Mouse (Mus musculus) brain, embryonic 14.5 days (tissue): ENCODE data around the gene Megf9. TPM values are rescaled to one million over a fixed set of nuclear protein-coding genes. Genes with fewer than 3 reads are reported as not detected.
A peak's percentile ranks its signal among the peaks of the same experiment; 100 is the strongest.

Experiments used
- DNase-seq: peaks from one replicate; pipeline ENCODE4 v3.0.0-alpha.2; 2011; ENCODE audit warnings: low read depth
- CTCF ChIP-seq: fragments of 200-500 bp; IDR thresholded peaks from 2 replicates; pipeline ENCODE4 v1.5.1; 2012; ENCODE audit warnings: inconsistent platforms, mild to moderate bottlenecking, moderate library complexity, borderline replicate concordance; ENCODE audit not compliant: insufficient read depth, insufficient read length; ENCODE audit errors: extremely low read depth
- POLR2A ChIP-seq: fragments of 200-500 bp; IDR thresholded peaks from 2 replicates; pipeline ENCODE4 v1.6.1; 2012; ENCODE audit warnings: mild to moderate bottlenecking, inconsistent platforms, borderline replicate concordance; ENCODE audit not compliant: poor library complexity, insufficient read depth, insufficient read length, severe bottlenecking; ENCODE audit errors: extremely low read depth
- polyA plus RNA-seq: library from polyadenylated mRNA; depleted of rRNA; stranded (reverse); fragments of >200 nt; gene quantifications from 2 replicates; pipeline ENCODE4 v1.2.3, GENCODE M21; 2012; rRNA removed

The Megf9 gene
- 28.3 and 35.1 TPM in 2 replicates for polyA plus RNA-seq

DNA sequence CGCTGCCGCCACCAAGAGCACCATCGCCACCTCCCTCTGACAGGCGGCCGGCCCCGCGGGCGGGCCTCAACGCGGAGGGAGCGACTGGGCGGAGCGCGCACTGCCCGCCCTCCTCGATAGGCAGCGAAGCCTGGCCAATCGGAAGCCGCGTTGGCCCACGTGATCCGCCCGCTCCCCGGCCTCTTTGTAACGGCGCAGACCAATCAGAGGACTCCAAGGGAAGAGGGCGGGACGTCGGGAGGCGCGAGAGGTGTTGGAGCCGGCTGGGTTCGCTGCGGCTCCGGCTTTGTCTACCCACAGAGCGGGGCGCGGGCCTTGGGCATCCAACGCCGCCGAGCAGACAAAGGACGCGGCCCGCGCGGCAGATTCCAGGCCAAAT lies at the start of gene Megf9:
Megf9 (minus strand) TSS at position 105 of the 379 bp plus-strand sequence.
- DNase-seq, result peak; percentile 100
- TF ChIP-seq POLR2A (peak; percentile 92), CTCF (no peak)

DNA sequence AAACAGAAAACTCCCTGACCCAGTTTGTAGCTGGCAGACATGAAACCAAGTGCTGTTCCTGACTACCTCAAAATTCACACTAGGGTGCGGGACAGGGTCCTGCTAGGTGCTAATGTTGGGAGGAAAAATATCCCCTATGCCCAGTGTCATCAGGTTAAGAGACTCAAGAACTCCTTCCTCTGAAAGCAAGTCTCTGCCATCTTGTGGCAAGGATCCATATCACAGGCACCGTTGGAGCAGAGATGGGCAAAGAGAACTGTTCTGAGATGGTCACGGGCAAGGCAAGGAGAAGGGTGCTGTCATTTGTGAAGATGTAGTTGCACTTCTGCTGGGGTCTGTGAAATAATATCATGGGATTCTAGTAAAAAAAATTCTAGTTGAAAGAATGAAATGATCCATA lies 44.9 kb upstream of the Megf9 start:
- DNase-seq, result peak; percentile 58
- TF ChIP-seq POLR2A (no peak), CTCF (peak; percentile 60; the same call in 1 of the 2 replicates)

DNA sequence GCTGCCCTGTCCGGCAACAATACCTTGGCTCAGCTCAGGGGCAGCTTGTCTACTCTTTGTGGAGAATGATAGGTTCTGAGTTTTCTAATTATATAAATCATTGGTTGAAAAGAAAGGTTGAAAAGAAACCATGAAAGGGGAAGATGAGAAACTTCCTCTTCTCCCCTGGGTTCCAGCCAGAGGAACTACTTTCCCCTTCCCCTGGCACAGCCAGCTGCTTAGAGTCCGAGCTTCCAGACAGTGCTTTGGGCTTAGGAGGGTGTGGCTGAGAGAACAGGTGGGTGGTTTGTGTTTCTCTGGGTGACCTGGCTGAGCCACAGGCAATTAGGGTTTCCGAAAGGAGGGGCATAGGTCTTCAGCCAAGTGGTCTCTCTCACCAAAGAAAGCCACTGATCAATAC lies 43.5 kb upstream of the Megf9 start:
- TF ChIP-seq POLR2A (no peak), CTCF (no peak)

DNA sequence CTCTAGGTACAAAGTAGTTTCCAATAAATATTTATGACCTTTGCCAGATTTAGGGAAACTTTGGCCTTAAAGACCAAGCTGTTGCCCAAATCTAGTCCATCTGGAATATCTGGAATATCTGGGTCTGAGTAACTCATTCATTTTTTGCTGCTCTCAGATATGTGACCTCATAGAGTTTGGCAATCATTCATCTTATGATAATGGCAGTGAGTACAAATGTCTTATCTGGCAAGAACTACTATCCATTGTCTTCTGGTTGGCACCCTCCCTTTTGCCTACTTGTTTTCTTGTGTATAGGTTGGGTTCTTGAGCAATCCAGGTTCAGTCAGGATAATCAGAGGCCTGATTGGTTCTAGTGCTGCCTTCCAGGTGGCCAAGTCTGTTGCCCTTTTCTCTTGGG lies 41.3 kb upstream of the Megf9 start:
- DNase-seq, result no peak
- no peak for TF ChIP-seq CTCF

More for the DNA sequence above, 43.5 kb upstream of the Megf9 start:
- no peak for DNase-seq

DNA sequence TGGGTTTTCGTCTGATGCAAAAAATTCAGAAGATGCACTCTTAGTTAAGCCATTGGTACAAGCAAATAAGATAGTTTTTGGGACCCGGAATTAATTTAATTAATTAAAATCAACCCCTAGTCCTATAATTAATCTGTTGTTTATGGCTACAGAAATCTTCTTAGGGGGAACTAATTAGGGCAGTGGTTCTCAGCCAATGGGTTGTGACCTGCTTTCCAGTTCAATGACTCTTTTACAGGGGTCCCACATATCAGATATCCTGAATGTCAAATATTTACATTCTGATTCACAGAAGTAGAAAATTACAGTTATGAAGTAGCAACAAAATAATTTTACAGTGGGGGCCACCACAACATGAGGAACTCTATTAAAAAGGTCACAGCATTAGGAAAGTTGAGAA lies 39.1 kb upstream of the Megf9 start:
- TF ChIP-seq POLR2A, result no peak
- TF ChIP-seq CTCF, result no peak
- no peak for DNase-seq

DNA sequence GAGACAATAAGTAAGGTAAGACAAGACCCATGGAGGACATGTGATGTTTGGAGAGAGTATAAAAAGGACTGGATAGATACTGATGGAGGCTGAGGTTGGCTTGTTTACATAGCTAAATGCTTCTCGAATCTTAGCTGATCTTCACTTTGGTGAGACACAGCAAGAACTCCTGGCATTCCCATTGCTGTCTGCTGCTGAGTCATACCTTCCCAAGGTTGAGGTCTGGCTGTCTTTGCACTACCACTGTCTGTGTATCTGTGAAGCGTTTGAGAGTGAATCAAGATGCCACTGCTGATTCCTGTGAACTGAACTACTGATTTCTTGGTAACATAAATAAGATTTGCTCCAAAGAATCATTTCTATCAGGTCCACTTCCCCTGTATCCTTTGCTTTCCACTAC lies 19.1 kb upstream of the Megf9 start:
- no peak for DNase-seq
- no peak for TF ChIP-seq CTCF
- no peak for TF ChIP-seq POLR2A

DNA sequence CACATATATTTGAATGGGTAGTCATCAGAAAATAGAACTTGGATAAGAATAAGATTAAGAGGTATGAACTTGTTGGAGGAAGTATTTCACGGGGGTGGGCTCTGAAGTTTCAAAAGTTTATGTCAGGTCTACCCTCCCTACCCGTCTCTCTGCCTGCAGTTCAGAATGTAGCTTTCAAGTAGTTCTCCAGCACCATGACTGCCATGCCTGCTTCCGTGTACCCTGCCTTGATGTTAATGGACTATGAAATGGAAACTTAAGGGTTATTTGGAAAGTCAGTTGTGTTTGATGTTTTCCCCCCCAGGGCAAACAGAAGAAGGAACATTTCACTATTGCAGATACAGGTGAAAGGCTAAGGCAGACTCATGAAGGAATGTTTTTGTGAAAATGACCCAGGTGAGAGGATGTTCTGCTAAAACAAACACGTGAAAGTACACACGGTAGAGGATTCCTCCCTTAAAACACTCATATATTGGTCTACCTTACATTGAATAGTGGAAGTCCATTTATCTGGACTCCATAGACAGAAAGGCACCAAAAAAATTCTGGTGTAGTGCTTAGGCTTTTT lies 18.5 kb upstream of the Megf9 start:
- TF ChIP-seq CTCF, result no peak
- TF ChIP-seq POLR2A, result no peak
- no peak for DNase-seq

DNA sequence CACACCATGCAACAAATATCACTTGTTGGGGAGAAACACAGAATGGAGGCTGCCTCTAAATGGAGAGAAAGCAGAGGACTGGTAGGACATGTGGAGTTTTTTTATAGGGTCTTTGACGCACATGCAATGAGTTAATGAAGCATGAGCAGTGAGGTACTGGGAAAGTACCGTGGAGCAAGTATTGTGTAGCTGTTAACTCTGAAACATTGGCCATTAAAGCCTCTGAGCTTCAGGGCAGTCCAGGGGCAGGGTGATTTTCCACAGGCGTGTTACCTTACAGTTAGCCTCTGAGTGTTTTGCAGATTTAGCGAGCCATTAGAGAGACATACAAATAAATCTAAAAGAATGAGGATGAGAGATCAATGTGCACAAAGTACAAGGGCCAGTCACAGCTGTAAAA lies 17.3 kb upstream of the Megf9 start:
- no peak for TF ChIP-seq CTCF
- no peak for TF ChIP-seq POLR2A
- DNase-seq, result no peak

DNA sequence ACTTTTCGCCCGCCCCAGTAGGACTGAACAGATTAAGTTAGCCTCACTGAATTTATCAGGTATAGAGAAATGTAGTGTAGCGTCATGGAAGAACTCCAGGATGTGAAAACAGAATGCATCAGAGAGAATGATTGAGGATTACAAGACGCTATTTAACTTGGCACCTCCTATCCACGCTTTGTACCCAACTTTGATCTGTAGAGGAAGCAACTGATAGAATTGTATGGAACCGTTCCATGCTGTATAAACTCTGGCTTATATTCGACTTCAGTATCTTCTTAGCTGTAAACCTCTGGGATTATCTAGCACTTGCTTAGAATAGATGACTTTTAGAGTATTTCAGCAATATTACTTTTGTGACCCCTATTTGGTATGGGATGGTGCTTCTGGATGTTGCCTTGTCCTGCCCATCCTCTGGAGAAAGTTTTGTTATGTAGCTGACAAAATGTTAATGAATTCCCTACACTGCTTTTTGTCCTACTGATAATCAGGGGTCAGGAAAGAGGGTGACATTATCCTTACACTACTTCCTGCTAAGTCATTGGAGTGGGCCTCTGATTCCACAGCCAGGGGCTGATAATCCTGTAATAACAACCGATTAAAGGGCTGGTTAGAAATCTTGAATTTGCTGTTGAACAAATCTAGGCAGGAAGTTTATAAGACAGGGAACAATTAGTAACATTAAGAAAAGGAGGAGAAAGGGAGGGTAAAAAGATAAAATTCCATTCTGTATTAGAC lies 12.8 kb upstream of the Megf9 start:
- TF ChIP-seq CTCF, result no peak
- TF ChIP-seq POLR2A, result no peak
- DNase-seq, result no peak

DNA sequence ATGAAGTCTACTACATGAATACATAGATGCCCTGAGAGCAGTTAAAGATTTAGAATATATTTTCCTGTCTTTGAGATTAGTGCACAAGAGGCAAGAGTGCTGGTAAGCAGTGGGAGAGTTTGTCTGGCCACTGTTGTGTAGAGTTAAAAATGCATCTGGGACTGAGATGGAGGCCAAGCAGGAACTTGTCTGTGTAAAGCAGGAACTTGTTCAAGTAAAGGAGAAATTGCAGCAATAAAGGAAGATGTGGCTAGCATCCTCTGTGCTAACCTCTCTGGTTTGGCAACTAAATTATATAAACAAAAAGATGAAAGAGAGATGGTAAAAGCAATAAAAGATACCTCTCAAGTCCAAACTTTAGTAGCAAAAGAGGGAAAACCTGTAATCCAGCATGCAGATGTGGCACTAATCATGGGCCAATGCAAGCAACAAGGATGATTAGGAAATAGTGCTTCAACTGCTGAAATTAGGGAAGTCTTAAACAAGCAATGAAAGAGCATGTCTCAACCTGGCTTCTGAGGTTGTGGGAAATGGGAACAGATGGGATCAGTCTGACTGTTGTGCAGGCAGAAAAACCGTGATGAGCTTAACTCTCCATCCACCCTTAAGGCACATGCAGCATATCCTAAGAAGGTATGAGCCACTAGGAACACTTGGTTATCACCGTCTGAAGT lies 11.2 kb upstream of the Megf9 start:
- TF ChIP-seq POLR2A (no peak), CTCF (no peak)
- DNase-seq, result no peak

DNA sequence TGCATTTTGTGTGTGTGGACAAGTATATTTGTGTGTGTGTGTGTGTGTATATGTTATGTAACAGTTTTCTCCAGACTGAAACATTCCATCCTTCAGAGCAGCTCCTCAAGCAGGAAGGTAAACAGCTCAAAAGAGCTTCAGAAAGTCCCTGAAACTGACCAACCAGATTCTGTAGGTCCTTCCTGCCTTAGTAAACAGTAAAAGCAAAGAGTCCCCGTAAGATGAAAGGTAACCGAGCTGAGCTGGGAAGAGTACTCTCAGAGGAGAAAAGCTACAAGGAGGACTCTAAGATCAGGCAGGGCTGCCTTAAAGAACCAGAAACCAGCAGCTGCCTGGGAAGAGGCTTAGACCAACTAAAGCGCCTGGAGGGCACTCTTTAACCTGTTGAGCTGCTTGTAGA lies 9.6 kb upstream of the Megf9 start:
- no peak for TF ChIP-seq POLR2A
- DNase-seq, result no peak

DNA sequence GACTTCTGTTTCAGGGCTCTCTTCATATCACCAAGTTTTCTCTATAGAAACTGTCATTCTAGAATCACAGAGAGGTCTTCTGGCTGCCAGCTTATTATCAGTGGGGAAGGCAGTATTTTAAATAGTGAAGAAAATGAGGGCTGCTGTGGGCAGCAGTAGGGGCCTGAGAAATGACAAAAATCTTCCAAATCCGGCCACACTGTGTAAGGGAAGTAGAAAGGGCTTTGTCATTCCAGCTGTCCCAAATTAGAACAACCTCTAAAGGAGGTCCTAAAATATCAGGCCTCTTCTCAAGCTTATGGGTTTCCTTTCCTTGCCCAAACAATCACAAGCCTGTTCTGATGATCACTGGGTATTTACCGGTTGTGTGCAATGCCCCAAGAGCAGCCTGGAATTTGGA lies 7.6 kb upstream of the Megf9 start:
- no peak for DNase-seq
- TF ChIP-seq CTCF, result no peak
- TF ChIP-seq POLR2A, result no peak
